7 mouse cellular contexts compared by ENCODE assay signal in the genomic region with DNA sequence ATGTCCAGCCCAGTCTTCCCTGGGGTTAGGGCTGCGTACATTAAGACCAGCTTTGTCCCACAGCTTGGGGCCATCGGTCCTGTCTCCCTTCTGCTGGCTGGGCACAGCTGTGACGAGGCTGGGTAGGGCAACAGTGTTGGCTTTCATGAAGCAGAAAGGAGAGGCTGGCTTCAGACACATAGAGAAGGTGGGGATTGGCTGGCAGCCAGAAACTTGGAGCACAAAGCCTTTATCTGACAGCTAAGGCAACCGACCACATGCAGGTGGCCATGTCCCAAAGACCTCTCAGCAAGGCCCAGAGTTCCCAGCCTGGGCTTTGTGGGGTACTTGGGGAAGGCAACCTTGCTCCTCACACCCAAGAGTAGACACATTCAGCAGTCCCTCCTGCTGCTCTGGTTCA. TPM values are rescaled to one million over a fixed set of nuclear protein-coding genes. Genes with fewer than 3 reads are reported as not detected.
DNase-seq lines count a peak whose midpoint lies in the region; ATAC-seq and TF ChIP-seq lines count a peak whose summit lies in the region.

No protein-coding gene starts in this region.

- no peaks in the 10 kb centered on the region for H3K9me3 ChIP-seq in MEL (replicated peaks; ENCODE audit: insufficient read depth, low read length)
- no peaks in the 10 kb centered on the region for H3K9me3 ChIP-seq in hindbrain, embryonic 16.5 days (ENCODE audit: control insufficient read depth, low read length)

- TF ChIP-seq EP300 in MEL (IDR thresholded peaks at IDR 0.05; ENCODE audit: low read depth in 1 of 2, low read length in 2 of 2): peak; percentile 73 to 79

- H3K4me2 ChIP-seq in hindbrain, embryonic 16.5 days (ENCODE audit: low read length): no peak overlapping the region

- TF ChIP-seq CTCF in MEL (IDR thresholded peaks at IDR 0.05 in 2 of 3, conservative IDR thresholded peaks at IDR 0.05 in 1 of 3; ENCODE audit: control insufficient read depth in 1 of 3, insufficient read depth in 1 of 3, low read depth in 2 of 3, low read length in 3 of 3, poor library complexity in 1 of 3, severe bottlenecking in 1 of 3): no peak

- TF ChIP-seq POLR2A in MEL (IDR thresholded peaks at IDR 0.05; ENCODE audit: control insufficient read depth in 1 of 2, insufficient read depth in 1 of 2, low read depth in 1 of 2, low read length in 2 of 2, poor library complexity in 1 of 2): no peak

- peak; percentile 53 for DNase-seq in kidney, postnatal 10 days
- DNase-seq in kidney, adult 8-10 months: no peak
- peak; percentile 94 for DNase-seq in MEL (ENCODE audit: low read depth, low spot score)
- DNase-seq in cerebellum, postnatal 10 days: peak; percentile 74 to 75
- DNase-seq in thymus, adult 18-20 months: peak; percentile 44 to 68
- DNase-seq in spleen, postnatal 36 days (ENCODE audit: low spot score in 2 of 2): no peak

- no peak overlapping the region for H3K4me3 ChIP-seq in MEL (ENCODE audit: control insufficient read depth in 1 of 2, insufficient read depth in 1 of 2, low read depth in 2 of 2, low read length in 2 of 2)
- H3K4me3 ChIP-seq in hindbrain, embryonic 16.5 days (ENCODE audit: low read length): no peak overlapping the region

- peaks cover 13 to 23% of the 10 kb centered on the region in 2 experiments for H3K36me3 ChIP-seq in MEL (ENCODE audit: control insufficient read depth in 1 of 2, insufficient read depth in 2 of 2, low read length in 2 of 2)
- H3K36me3 ChIP-seq in hindbrain, embryonic 16.5 days (ENCODE audit: control insufficient read depth, insufficient read depth, low read length): peaks cover 31% of the 10 kb centered on the region

- no peak overlapping the region for H3K9ac ChIP-seq in MEL (ENCODE audit: control insufficient read depth, low read depth, low read length, poor library complexity, severe bottlenecking)
- H3K9ac ChIP-seq in hindbrain, embryonic 16.5 days (ENCODE audit: low read depth, low read length): no peak overlapping the region

- H3K27ac ChIP-seq in MEL (ENCODE audit: control insufficient read depth, low read depth, low read length): peak overlapping the region; percentile 20; the same call in 1 of the 2 replicates
- H3K27ac ChIP-seq in hindbrain, embryonic 16.5 days (ENCODE audit: low read depth, low read length): peak overlapping the region; percentile 59

- peaks cover 7 to 11% of the 10 kb centered on the region in 2 experiments for H3K4me1 ChIP-seq in MEL (ENCODE audit: control insufficient read depth in 1 of 2, insufficient read depth in 2 of 2, low read length in 2 of 2)
- peaks cover 4% of the 10 kb centered on the region; the same call in 1 of the 2 replicates for H3K4me1 ChIP-seq in hindbrain, embryonic 16.5 days (ENCODE audit: control insufficient read depth, insufficient read depth, low read depth, low read length)

- H3K79me2 ChIP-seq in MEL (ENCODE audit: control insufficient read depth, insufficient read depth, low read length, poor library complexity): no peaks in the 10 kb centered on the region

- no peaks in the 10 kb centered on the region for H3K27me3 ChIP-seq in MEL (ENCODE audit: control insufficient read depth in 1 of 2, insufficient read depth in 2 of 2, low read length in 2 of 2)
- no peaks in the 10 kb centered on the region for H3K27me3 ChIP-seq in hindbrain, embryonic 16.5 days (replicated peaks; ENCODE audit: control insufficient read depth, insufficient read depth, low read length)

- peak; percentile 41; the same call in 1 of the 2 replicates for ATAC-seq in hindbrain, embryonic 16.5 days

- no peak for TF ChIP-seq RAD21 in MEL (IDR thresholded peaks at IDR 0.05; ENCODE audit: low read depth, low read length)

- WGBS in hindbrain, embryonic 16.5 days: 48% methylated on average over 4 of the region's 4 CpGs

TF ChIP-seq in MEL, 35 proteins besides CTCF, POLR2A, EP300 and RAD21 (continues in another document):
- TF ChIP-seq NELFE (IDR thresholded peaks at IDR 0.05; ENCODE audit: low read depth, low read length): no peak
- no peak for TF ChIP-seq UBTF (IDR thresholded peaks at IDR 0.05; ENCODE audit: borderline replicate concordance, insufficient read depth, low read depth, low read length)
- peak; percentile 90 for TF ChIP-seq SIN3A (IDR thresholded peaks at IDR 0.05; ENCODE audit: low read length)
- TF ChIP-seq CHD1 (IDR thresholded peaks at IDR 0.05; ENCODE audit: low read depth, low read length): no peak
- TF ChIP-seq RCOR1 (IDR thresholded peaks at IDR 0.05; ENCODE audit: low read depth, low read length): 0 out of 2 replicates have a peak, but pooled peaks have one; percentile 48
- no peak for TF ChIP-seq NRF1 (IDR thresholded peaks at IDR 0.05; ENCODE audit: insufficient read depth, low read depth, low read length, poor library complexity, severe bottlenecking)
- TF ChIP-seq ZKSCAN1 (IDR thresholded peaks at IDR 0.05; ENCODE audit: low read depth, low read length): no peak
- peak; percentile 72 for TF ChIP-seq ETS1 (IDR thresholded peaks at IDR 0.05; ENCODE audit: low read depth, low read length)
- peak; percentile 28; the same call in 1 of the 2 replicates for TF ChIP-seq ZNF384 (IDR thresholded peaks at IDR 0.05; ENCODE audit: low read depth, low read length)
- TF ChIP-seq ELF1 (IDR thresholded peaks at IDR 0.05; ENCODE audit: low read depth, low read length): no peak
- TF ChIP-seq KAT2A (conservative IDR thresholded peaks at IDR 0.05; ENCODE audit: low read depth, low read length): no peak
- TF ChIP-seq TCF12 (IDR thresholded peaks at IDR 0.05; ENCODE audit: low read depth, low read length): peak; percentile 86
- TF ChIP-seq SMC3 (IDR thresholded peaks at IDR 0.05; ENCODE audit: low read depth, low read length): no peak
- TF ChIP-seq GABPA (IDR thresholded peaks at IDR 0.05; ENCODE audit: low read depth, low read length): no peak
- TF ChIP-seq ZC3H11A (IDR thresholded peaks at IDR 0.05; ENCODE audit: low read depth, low read length): no peak
- no peak for TF ChIP-seq BHLHE40 (IDR thresholded peaks at IDR 0.05; ENCODE audit: borderline replicate concordance, low read depth, low read length)
- TF ChIP-seq GATA1 (IDR thresholded peaks at IDR 0.05; ENCODE audit: low read depth, low read length): peak; percentile 74
- no peak for TF ChIP-seq USF1 (IDR thresholded peaks at IDR 0.05; ENCODE audit: low read depth, low read length)
- no peak for TF ChIP-seq MAFK (IDR thresholded peaks at IDR 0.05; ENCODE audit: borderline replicate concordance, low read depth, low read length)
- no peak for TF ChIP-seq MEF2A (IDR thresholded peaks at IDR 0.05; ENCODE audit: extremely low read depth, insufficient replicate concordance, low read depth, low read length, poor library complexity, severe bottlenecking)
- TF ChIP-seq ZMIZ1 (IDR thresholded peaks at IDR 0.05; ENCODE audit: low read depth, low read length): no peak
- 0 out of 2 replicates have a peak, but pooled peaks have one; percentile 39 for TF ChIP-seq HCFC1 (IDR thresholded peaks at IDR 0.05; ENCODE audit: low read depth, low read length)
- peak; percentile 80 for TF ChIP-seq MAX (IDR thresholded peaks at IDR 0.05; ENCODE audit: low read length)
- TF ChIP-seq TBP (IDR thresholded peaks at IDR 0.05; ENCODE audit: low read depth, low read length): no peak
- TF ChIP-seq JUND (IDR thresholded peaks at IDR 0.05; ENCODE audit: low read depth, low read length): no peak
- peak; percentile 49; the same call in 1 of the 2 replicates for TF ChIP-seq TAL1 (IDR thresholded peaks at IDR 0.05; ENCODE audit: low read length)
- TF ChIP-seq MYB (IDR thresholded peaks at IDR 0.05; ENCODE audit: low read depth, low read length): 0 out of 2 replicates have a peak, but pooled peaks have one; percentile 42
- TF ChIP-seq USF2 (IDR thresholded peaks at IDR 0.05; ENCODE audit: borderline replicate concordance in 1 of 2, insufficient read depth in 1 of 2, low read depth in 1 of 2, low read length in 2 of 2): no peak
- no peak for TF ChIP-seq POLR2AphosphoS2 (IDR thresholded peaks at IDR 0.05; ENCODE audit: low read length)
- 0 out of 2 replicates have a peak, but pooled peaks have one; percentile 14 for TF ChIP-seq CHD2 (IDR thresholded peaks at IDR 0.05; ENCODE audit: low read length)
- no peak for TF ChIP-seq E2F4 (IDR thresholded peaks at IDR 0.05; ENCODE audit: borderline replicate concordance, low read depth, low read length)
- peak; percentile 94 for TF ChIP-seq MXI1 (IDR thresholded peaks at IDR 0.05; ENCODE audit: low read depth, low read length)
- no peak for TF ChIP-seq POLR2AphosphoS5 (IDR thresholded peaks at IDR 0.05; ENCODE audit: borderline replicate concordance, low read depth, low read length)

RNA-seq across cellular contexts. Expression of gene Cnp, which starts 7.1 kb away (rescaled TPM):
- 19.0 and 20.1 TPM in 2 replicates for total RNA-seq in MEL (2012; rRNA removed)
- 10 to 100 TPM in 1 of 2 experiments, not detected in 1; 20.8 TPM for polyA plus RNA-seq in MEL (2012; ENCODE audit: insufficient read depth in 1 of 2, insufficient read length in 2 of 2, low read depth in 1 of 2, low replicate concordance in 2 of 2, missing spikeins in 1 of 2)
- 72.6 and 85.0 TPM in 2 replicates for polyA plus RNA-seq in hindbrain, embryonic 16.5 days (2015; fragmentation: Nextera tagmentation; extraction: Ambion mirVana)

RNA-seq across cellular contexts. Expression of gene Ttc25, which starts 36.3 kb away (rescaled TPM):
- 0.23 and 0.46 TPM in 2 replicates for total RNA-seq in MEL (2012; rRNA removed)
- polyA plus RNA-seq in MEL (2012; ENCODE audit: insufficient read depth in 1 of 2, insufficient read length in 2 of 2, low read depth in 1 of 2, low replicate concordance in 2 of 2, missing spikeins in 1 of 2): under 1 TPM in 1 of 2 experiments, not detected in 1; 0.92 TPM
- polyA plus RNA-seq in hindbrain, embryonic 16.5 days (2015; fragmentation: Nextera tagmentation; extraction: Ambion mirVana): 2.2 and 2.5 TPM in 2 replicates

RNA-seq across cellular contexts. Expression of gene Nkiras2, which starts 37.3 kb away (rescaled TPM):
- 37.1 and 40.5 TPM in 2 replicates for total RNA-seq in MEL (2012; rRNA removed)
- polyA plus RNA-seq in MEL (2012; ENCODE audit: insufficient read depth in 1 of 2, insufficient read length in 2 of 2, low read depth in 1 of 2, low replicate concordance in 2 of 2, missing spikeins in 1 of 2): 10 to 100 TPM in 1 of 2 experiments, not detected in 1; 49.9 TPM
- polyA plus RNA-seq in hindbrain, embryonic 16.5 days (2015; fragmentation: Nextera tagmentation; extraction: Ambion mirVana): 99.1 and 103 TPM in 2 replicates

RNA-seq across cellular contexts. Expression of gene Dnajc7, which starts 38.2 kb away (rescaled TPM):
- total RNA-seq in MEL (2012; rRNA removed): 230 and 233 TPM in 2 replicates
- 100 to 1,000 TPM; 346 to 452 TPM for polyA plus RNA-seq in MEL (2012; ENCODE audit: insufficient read depth in 1 of 2, insufficient read length in 2 of 2, low read depth in 1 of 2, low replicate concordance in 2 of 2, missing spikeins in 1 of 2)
- polyA plus RNA-seq in hindbrain, embryonic 16.5 days (2015; fragmentation: Nextera tagmentation; extraction: Ambion mirVana): 290 and 293 TPM in 2 replicates

RNA-seq across cellular contexts. Expression of gene Acly, which starts 54.0 kb away (rescaled TPM):
- 220 and 234 TPM in 2 replicates for total RNA-seq in MEL (2012; rRNA removed)
- polyA plus RNA-seq in MEL (2012; ENCODE audit: insufficient read depth in 1 of 2, insufficient read length in 2 of 2, low read depth in 1 of 2, low replicate concordance in 2 of 2, missing spikeins in 1 of 2): 100 to 1,000 TPM in 1 of 2 experiments, not detected in 1; 167 TPM
- 215 and 253 TPM in 2 replicates for polyA plus RNA-seq in hindbrain, embryonic 16.5 days (2015; fragmentation: Nextera tagmentation; extraction: Ambion mirVana)

Comparison
In these comparisons a context has a peak if more than half of its experiments do, and no peak if none do; other contexts are left out.
1. DNase-seq: peak in kidney, postnatal 10 days (single experiment), MEL (single experiment), cerebellum, postnatal 10 days (2 of 2) and thymus, adult 18-20 months (2 of 2); none in kidney, adult 8-10 months (0 of 2) and spleen, postnatal 36 days (0 of 2).